Mouse (Mus musculus) lung, adult 2 months (tissue): ENCODE data around the gene Aldh2.

Experiments
- CTCF ChIP-seq: fragments of 200-500 bp; IDR thresholded peaks from 2 replicates; pipeline ENCODE4 v1.5.1; 2011; ENCODE audit warnings: mild to moderate bottlenecking, low read length, control low read depth; ENCODE audit not compliant: insufficient read depth
- POLR2A ChIP-seq: fragments of 200-500 bp; IDR thresholded peaks from 2 replicates; pipeline ENCODE4 v1.6.1; 2011; ENCODE audit warnings: low read depth, mild to moderate bottlenecking, control low read depth, low read length, borderline replicate concordance; ENCODE audit errors: extremely low read depth

DNA sequence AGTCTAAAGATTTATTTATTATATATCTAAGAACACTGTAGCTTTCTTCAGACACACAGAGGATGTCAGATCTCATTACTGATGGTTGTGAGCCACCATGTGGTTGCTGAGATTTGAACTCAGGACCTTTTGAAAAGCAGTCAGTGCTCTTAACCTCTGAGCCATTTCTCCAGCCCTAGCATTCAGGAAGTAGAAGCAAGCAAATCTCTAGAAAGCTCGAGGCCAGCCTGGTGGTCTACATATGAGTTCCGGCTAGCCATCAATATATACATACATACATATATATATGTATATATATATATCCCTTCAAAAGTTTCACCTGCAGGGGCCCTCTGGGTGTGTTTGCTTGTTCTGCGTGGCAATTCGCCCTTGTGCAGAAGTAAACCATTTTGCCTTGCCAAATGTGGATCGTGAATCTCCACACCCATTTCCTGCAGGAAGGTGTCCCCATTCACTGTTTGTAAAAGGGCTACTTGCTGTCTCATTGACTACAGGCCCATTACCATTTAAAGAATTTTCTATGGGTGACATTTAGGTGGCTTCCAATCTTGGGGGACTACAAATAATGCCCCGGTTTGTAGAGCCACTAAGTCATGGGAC lies 1.2 kb upstream of the Aldh2 start:
- TF ChIP-seq CTCF (no peak), POLR2A (no peak)
